Mouse (Mus musculus) liver, postnatal 0 days (tissue): ENCODE measurements around the gene Cryba4.

Source experiments
- CTCF ChIP-seq: sonication (generic); IDR thresholded peaks from 2 replicates; pipeline ENCODE4 v1.5.1; 2016; ENCODE audit warnings: antibody characterized with exemption, low read depth
- EP300 ChIP-seq: IDR thresholded peaks from 2 replicates; pipeline ENCODE4 v1.6.1; 2016; ENCODE audit warnings: antibody characterized with exemption, low read depth, mild to moderate bottlenecking

GRCm38 (mm10) chr5:112244890-112245615 lies 7.3 kb downstream of the Cryba4 start:
- TF ChIP-seq CTCF (no peak), EP300 (no peak)
